Mouse (Mus musculus): ENCODE results near the gene Cyp4f18.
"Not testable (repeated sequence)": the region's sequence is repeated elsewhere in the genome, so short reads cannot be mapped to it uniquely, and the experiment has no call there.

Cyp4f18 gene

GRCm38 (mm10) chr8:72009473-72009872, at the start of gene Cyp4f18:
Gene Cyp4f18, minus strand, starts transcription at chr8:72009626.
- no peak for DNase-seq (ENCODE audit: low spot score)

DNA sequence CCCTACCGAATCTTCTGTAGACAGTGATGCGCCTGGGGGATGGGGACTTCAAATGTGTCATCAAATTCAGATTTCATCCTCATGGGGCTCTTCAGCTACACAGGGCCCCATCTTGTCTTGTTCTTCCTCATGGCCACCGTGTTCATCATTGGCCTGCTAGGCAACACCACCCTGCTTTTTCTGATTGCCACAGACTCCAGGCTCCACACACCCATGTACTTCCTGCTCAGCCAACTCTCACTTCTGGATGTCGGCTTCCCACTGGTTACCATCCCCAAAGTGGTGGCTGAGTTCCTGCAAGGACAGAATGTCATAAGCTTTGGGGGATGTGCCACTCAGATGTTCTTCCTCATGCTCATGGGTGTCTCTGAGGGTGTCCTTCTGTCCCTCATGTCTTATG, 48.2 kb upstream of the Cyp4f18 start:
- not testable (repeated sequence) for DNase-seq (ENCODE audit: low spot score)

DNA sequence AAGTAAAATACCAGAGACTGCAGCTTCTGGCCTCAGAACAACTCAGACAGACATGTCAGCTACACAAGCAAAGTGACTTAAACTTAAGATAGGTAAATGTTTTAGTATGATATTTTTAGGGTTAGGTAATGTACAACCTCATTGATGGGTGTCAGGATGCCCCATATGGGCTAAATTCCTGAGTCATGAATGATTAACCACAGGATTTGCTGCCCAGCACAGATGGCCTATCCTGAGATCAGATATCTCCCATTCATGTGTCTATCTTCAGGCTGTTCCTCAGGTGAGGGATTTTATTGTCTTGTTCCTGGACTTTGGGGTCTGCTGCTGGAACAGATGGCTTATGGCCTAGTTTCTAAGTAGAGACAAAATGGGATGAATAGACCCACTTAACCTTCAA, 45.2 kb upstream of the Cyp4f18 start:
- DNase-seq (ENCODE audit: low spot score) = not testable (repeated sequence)

DNA sequence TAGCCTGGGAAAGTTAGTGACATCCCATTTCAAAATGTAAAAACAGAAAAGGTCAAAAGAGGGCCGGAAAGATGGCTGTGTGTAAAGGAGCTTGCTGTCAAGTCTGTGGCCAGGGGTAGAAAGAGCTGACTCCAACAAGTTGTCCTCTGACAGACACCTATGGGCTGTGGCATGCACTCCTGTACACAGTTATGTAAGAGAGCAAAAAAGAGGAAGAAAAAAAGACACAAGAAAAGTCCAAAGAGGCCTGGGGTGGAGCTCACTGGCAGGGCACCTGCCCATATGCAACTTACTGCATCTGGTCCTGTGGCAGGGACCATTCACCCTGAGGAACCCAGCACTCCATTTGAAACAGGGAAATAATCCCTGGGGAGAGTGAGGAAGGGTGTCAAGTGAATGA, 33.1 kb upstream of the Cyp4f18 start:
- DNase-seq (ENCODE audit: low spot score) = no peak

DNA sequence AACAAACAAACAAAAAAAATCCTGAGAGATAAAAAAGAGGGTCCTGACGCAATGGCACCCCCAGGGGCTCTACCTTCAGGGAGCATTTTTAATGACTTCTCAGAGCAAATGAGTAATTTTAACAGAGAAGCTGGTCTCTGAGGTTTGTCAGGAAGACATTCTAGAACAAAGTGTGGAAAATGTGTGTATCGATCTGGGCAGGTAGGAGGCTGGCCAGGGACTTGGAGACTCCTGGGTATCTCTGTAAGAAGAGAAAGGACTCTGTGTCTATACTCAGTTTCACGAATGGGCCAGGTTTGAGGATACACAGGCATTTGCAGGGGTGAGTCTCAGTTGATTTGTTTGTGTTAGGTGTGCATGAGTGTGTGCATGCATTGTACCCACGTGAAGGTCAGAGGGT, 31.5 kb upstream of the Cyp4f18 start, which contains the start of gene Olfr372:
Olfr372 (plus strand) TSS at position 301 of the 400 bp plus-strand sequence.
- DNase-seq (ENCODE audit: low spot score) = not testable (repeated sequence)

DNA sequence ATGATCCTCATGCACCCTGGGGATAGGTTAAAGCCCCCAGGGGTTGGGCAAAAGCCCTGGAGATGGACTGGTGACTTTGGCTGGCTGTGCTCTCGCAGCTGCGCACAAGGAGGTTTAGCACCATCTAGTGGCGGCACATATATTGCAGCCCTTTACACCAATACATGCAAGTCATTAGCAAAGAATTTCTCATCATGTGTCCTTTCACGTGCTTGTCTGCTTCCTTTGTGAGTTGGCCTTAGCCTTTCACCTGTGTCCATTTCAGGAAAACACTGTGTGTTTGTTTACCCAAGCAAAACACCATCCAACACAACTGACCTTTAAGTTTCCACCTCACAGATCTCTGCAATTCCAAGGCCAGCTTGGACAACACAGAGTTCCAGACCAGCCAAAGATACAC, 23.5 kb upstream of the Cyp4f18 start:
- DNase-seq (ENCODE audit: low spot score) = not testable (repeated sequence)

GRCm38 (mm10) chr8:72024886-72025285, 15.5 kb upstream of the Cyp4f18 start:
- not testable (repeated sequence) for DNase-seq (ENCODE audit: low spot score)

GRCm38 (mm10) chr8:72019816-72020215, 10.4 kb upstream of the Cyp4f18 start:
- no peak for DNase-seq (ENCODE audit: low spot score)

DNA sequence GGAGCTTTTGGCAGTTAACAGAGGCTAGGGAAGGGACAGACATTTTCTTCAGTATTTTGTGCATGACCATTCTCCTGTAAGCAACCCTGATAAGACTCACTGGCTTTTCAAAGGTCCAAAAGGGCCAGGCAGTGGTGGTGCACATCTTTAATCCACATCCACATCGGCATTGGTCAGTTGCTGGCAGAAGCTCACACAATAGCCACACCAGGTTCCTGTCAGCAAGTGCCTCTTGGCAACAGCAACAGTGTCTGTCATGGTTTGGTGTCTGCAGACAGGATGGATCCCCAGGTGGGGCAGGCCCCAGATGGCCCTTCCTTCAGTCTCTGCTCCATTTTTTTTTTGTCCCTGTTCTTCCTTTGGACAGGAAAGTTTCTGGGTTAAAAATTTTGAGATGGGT, 9.6 kb upstream of the Cyp4f18 start:
- DNase-seq (ENCODE audit: low spot score) = not testable (repeated sequence)

GRCm38 (mm10) chr8:72018141-72018540, 8.7 kb upstream of the Cyp4f18 start:
- no peak for DNase-seq (ENCODE audit: low spot score)

- DNase-seq (ENCODE audit: low spot score) = not testable (repeated sequence)
Observed at GRCm38 (mm10) chr8:72017339-72017738, 7.9 kb upstream of the Cyp4f18 start.

DNA sequence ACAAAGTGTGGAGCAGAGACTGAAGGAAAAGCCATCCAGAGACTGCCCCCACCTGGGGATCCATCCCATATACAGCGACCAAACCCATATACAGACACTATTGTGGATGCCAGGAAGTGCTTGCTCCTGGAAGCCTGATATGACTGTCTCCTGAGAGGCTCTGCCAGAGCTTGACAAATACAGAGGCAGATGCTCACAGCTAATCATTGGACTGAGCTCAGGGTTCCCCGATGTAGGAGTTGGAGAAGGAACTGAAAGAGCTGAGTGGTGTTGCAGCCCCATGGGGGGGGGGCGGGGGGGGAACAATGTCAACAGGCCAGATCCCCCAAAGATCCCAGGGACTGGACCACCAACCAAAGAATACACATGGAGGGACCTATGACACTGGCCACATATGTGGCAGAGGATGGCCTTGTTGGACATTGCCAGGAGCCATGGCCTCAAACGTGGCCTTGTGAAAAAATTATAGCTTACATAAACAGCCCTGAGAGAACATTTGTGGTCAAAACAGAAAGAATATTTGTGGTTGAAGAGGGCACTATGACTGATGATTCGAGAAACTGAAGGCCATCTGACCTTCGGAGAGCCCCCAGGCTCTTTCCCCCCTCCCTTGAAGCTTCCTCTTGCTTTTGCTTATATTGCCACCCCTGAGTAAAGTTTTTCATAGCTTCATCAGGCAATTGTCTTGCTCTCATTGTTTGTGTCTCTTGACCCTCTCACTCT, 4.2 kb upstream of the Cyp4f18 start:
- DNase-seq (ENCODE audit: low spot score) = not testable (repeated sequence)

GRCm38 (mm10) chr8:72008134-72008641, 1.2 kb downstream of the Cyp4f18 start:
- DNase-seq (ENCODE audit: low spot score) = no peak

- no peak for DNase-seq (ENCODE audit: low spot score)
Observed at GRCm38 (mm10) chr8:72006763-72007162, 2.7 kb downstream of the Cyp4f18 start.

DNA sequence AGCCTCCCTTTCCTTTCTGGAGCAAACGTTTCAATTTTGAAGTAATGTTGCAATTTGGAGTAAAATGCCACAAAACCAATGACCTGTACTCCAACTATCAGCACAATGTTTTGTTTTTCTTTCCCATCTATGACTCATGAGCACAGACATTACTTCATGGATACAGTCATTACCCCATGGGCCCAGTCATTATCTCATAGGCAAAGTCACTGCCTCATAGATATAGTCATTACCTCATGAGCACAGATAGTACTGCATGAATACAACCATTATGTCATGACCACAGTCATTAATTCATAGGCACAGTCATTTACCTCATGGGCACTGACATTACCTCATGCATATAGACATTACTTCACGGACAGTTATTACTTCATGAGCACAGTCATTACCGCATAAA, 3.5 kb downstream of the Cyp4f18 start:
- DNase-seq (ENCODE audit: low spot score) = no peak

GRCm38 (mm10) chr8:72002942-72003341, 6.5 kb downstream of the Cyp4f18 start:
- DNase-seq (ENCODE audit: low spot score) = no peak

- DNase-seq (ENCODE audit: low spot score) = no peak
Observed at GRCm38 (mm10) chr8:72000223-72000622, 9.2 kb downstream of the Cyp4f18 start.

DNA sequence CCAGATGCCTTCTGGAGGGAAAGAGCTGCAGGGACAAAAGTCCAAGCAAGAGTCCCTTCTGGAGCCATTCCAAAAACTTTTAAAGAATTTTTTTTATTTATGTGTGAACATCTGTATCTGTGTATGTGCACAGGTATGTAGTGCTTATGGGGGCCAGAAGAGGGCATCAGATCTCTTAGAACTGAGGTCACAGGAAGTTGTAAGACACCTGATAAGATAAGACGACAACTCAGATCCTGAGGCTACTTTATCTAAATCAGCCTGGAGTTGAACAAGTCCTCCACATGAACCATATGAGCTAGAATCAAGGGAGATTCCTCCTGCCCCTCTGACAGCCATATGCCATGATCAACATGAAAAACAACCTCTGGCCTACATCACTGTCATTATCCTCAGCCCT, 10.0 kb downstream of the Cyp4f18 start:
- no peak for DNase-seq (ENCODE audit: low spot score)

- DNase-seq (ENCODE audit: low spot score) = no peak
Observed at GRCm38 (mm10) chr8:71988867-71989599, 20.4 kb downstream of the Cyp4f18 start.

GRCm38 (mm10) chr8:71988110-71988866, 21.1 kb downstream of the Cyp4f18 start:
- DNase-seq (ENCODE audit: low spot score) = peak; percentile 48

DNA sequence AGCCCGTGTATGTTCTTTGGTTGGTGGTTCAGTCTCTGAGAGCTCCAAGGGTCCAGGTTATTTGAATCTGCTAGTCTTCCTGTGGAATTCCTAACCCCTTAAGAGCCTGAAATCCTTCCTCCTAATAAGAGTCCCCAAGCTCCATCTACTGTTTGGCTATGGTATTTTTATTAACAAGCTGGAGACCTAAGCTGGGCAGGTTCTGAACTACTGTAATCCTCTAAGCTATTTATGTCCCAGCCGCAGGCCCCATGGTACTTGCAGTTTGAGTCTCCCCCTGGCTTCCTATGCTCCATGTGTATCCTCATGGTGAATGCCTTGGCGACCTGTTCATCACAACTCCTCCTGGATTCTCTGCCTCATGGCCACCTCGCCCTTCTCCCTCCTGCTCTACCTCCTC, 24.8 kb downstream of the Cyp4f18 start:
- no peak for DNase-seq (ENCODE audit: low spot score)

- no peak for DNase-seq (ENCODE audit: low spot score)
Observed at GRCm38 (mm10) chr8:71981456-71981855, 28.0 kb downstream of the Cyp4f18 start.
